Mouse (Mus musculus) megakaryocyte, embryonic 14.5 days (primary cell): ENCODE results near the gene Ppp1r27.

Experiments
- FLI1 ChIP-seq: IDR thresholded peaks from 2 replicates; pipeline ENCODE4 v1.6.1; 2012; ENCODE audit warnings: low read length, inconsistent platforms, mixed read lengths
- GATA1 ChIP-seq: IDR thresholded peaks from 3 replicates; pipeline ENCODE4 v1.6.1; 2012; ENCODE audit warnings: mixed read lengths, low read length, inconsistent platforms, borderline replicate concordance

DNA sequence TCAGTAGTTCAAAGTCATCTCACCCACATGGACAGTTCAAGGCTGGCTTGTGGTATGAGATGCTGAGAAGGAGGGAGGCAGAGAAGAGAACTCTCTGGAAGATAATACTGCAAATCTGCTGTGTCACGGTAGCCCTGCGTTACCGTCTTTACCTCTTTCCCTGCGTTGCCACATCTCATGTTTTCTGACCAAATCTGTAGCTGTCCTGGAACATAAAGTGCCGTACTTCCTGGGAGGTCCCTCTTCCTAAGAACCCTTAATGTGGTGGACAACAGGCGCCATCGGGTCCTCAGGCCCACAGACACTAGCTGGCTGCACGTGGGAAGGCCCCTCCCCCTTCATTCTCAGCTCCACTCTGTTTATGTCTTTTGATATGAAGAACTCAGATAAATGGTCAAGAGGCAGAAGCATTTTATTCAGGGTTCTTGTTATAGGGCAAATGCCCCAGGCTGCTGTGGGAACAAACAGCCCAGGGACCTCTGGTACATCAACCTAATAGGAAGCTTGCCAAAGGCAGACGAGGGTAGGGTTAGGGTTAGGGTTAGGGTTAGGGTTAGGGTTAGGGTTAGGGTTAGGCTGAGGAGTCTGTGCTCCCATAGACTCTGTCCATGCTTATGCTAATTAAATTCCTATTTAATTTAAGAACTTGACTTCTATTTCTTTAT is 23.1 kb downstream of the Ppp1r27 start:
- TF ChIP-seq GATA1 (no peak), FLI1 (no peak)
